Mouse (Mus musculus) myocyte (in vitro differentiated cells): ENCODE data around the gene Msx1.
"Not testable (repeated sequence)": the region's sequence is repeated elsewhere in the genome, so short reads cannot be mapped to it uniquely, and the experiment has no call there.

Source experiments
- E2F4 ChIP-seq: IDR thresholded peaks from one replicate; pipeline ENCODE4 v1.6.1; 2011; ENCODE audit warnings: mild to moderate bottlenecking, control low read depth, moderate library complexity; ENCODE audit not compliant: insufficient read depth
- MAX ChIP-seq: IDR thresholded peaks from one replicate; pipeline ENCODE4 v1.6.1; 2011; ENCODE audit warnings: low read depth, mild to moderate bottlenecking, control low read depth
- MYOD1 ChIP-seq, 3 experiments: IDR thresholded peaks; one replicate each; pipeline ENCODE4 v1.6.1; 2011; ENCODE audit warnings: control low read depth in 2 of 3, low read depth in 2 of 3, mild to moderate bottlenecking in 2 of 3, moderate library complexity in 1 of 3; ENCODE audit not compliant: insufficient read length in 2 of 3, control insufficient read depth in 1 of 3
- MYOG ChIP-seq, 3 experiments: IDR thresholded peaks; one replicate each; pipeline ENCODE4 v1.6.1; 2011; ENCODE audit warnings: control low read depth in 2 of 3, low read depth in 2 of 3, mild to moderate bottlenecking in 2 of 3; ENCODE audit not compliant: insufficient read length in 2 of 3, control insufficient read depth in 1 of 3, insufficient read depth in 1 of 3
- POLR2A ChIP-seq: IDR thresholded peaks from one replicate; pipeline ENCODE4 v1.6.1; 2011; ENCODE audit warnings: low read depth, mild to moderate bottlenecking, control low read depth, moderate library complexity; ENCODE audit not compliant: insufficient read length
- POLR2AphosphoS2 ChIP-seq: IDR thresholded peaks from one replicate; pipeline ENCODE4 v1.6.1; 2011; ENCODE audit warnings: low read depth, control low read depth; ENCODE audit not compliant: insufficient read length
- REST ChIP-seq: IDR thresholded peaks from one replicate; pipeline ENCODE4 v1.6.1; 2011; ENCODE audit warnings: mild to moderate bottlenecking, control low read depth, moderate library complexity; ENCODE audit not compliant: insufficient read depth, insufficient read length
- SRF ChIP-seq: IDR thresholded peaks from one replicate; pipeline ENCODE4 v1.6.1; 2011; ENCODE audit warnings: low read depth; ENCODE audit not compliant: control insufficient read depth, insufficient read length
- TCF3 ChIP-seq: IDR thresholded peaks from one replicate; pipeline ENCODE4 v1.6.1; 2011; ENCODE audit warnings: low read depth, control low read depth; ENCODE audit not compliant: insufficient read length
- USF1 ChIP-seq: IDR thresholded peaks from one replicate; pipeline ENCODE4 v1.6.1; 2011; ENCODE audit warnings: low read depth, mild to moderate bottlenecking, control low read depth, moderate library complexity

DNA sequence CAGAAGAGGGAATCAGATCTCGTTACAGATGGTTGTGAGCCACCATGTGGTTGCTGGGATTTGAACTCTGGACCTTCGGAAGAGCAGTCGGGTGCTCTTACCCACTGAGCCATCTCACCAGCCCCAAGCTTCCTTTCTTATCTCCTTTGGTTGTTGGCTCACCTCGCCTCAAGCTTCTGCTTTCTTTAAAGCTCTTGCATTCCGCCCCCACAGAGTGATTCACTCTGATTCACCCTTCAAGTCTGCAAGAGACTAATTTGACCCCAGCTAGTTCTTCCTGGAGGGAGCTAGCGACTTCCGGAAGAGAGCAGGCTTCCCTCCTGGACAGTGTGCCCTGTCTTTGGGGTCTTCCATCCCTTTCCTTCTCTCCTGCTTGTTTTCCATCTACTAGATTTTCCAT is 6.1 kb upstream of the Msx1 start:
- not testable (repeated sequence) for TF ChIP-seq USF1; POLR2A; MYOD1 (IDR thresholded peaks at IDR 0.05; ENCODE audit: control insufficient read depth in 1 of 3, insufficient read length in 2 of 3, low read depth in 2 of 3); MYOG (IDR thresholded peaks at IDR 0.05; ENCODE audit: control insufficient read depth in 1 of 3, insufficient read depth in 1 of 3, insufficient read length in 2 of 3, low read depth in 2 of 3); TCF3; SRF; POLR2AphosphoS2; REST; E2F4; MAX
